Mouse (Mus musculus) c-Kit-positive CD71-positive TER-119-negative erythroid progenitor cells, embryonic 14.5 days (primary cell): ENCODE results near the gene Ccdc185.

Source experiments
- DNase-seq: peaks from one replicate; pipeline ENCODE4 v3.0.0-alpha.2; 2013; ENCODE audit warnings: low read depth

Gene Ccdc185

DNA sequence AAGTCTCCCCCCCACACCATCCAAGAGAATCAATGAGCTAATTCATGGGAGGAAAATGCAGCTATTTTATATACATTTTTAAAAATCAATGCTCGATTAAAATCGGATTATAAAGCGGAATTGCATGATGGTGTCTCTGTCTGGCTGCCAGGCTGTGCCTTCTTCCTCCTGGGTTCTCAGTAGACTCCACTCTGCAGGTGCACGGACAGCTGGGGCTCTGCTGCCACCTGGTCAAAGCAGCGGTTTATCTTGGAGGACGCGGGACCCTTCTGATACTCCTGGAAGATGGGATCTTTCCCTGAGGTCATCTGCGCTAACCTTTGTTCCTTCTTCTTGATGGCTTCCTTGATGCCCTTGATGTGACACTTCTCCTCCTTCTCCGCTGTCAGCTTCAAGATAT lies 1.9 kb downstream of the Ccdc185 start:
- DNase-seq = no peak

DNA sequence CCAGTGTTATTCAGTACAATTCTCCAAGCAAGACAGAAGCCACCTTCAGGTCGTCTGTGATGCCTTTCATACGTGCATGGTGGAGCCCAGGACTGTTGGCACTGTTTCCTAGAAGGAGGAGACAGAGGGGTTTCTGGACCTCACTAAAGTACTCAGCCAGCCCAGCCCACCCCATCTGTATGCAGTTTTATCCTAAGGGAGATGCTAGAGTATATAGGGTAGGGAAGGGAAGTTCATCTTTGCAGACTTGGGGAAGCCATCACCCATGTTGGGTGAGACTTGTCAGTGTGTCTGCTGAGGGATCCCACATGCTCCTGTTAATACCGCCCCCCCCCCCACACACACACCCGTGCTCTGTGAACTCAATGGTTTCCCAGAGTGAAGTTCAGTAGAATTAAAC lies 13.1 kb downstream of the Ccdc185 start:
- DNase-seq = no peak

DNA sequence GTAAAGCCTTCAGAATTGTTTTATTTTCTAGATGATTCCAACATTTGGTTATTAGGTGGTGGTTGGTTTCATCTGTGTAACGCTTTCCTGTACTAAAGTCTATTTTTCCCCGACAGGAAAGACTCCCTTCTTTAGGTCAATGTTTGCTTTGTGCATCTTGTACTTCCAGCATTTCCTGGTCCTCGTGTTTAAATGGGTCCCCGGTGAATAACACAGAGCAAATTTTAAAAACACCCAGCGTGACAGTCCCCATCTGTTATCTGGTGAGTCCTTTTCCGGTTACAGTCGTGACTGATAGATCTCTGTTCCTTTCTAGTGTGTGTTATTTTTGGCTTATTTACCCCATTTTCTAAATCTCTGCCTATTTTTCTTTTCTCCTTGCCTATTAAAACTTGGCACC lies 16.3 kb downstream of the Ccdc185 start:
- no peak for DNase-seq

DNA sequence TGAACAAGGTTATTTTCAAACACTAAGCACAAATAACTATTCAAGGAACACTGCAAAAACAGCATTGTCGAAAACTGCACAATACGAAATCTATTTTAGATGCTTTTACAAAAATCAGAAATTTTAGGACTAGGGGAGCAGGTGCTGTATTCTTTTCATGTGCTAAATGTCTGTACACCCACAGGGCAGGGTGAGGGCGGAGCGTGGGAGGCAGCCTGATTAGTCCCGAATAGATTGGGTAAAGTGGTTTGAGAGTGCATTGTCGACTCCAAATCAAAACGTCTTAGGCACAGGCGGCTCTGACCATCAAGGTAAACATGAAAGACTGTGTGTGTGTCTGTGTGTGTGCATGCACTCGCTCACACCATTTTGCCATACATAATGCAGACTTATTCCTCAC lies 20.0 kb downstream of the Ccdc185 start:
- no peak for DNase-seq

DNA sequence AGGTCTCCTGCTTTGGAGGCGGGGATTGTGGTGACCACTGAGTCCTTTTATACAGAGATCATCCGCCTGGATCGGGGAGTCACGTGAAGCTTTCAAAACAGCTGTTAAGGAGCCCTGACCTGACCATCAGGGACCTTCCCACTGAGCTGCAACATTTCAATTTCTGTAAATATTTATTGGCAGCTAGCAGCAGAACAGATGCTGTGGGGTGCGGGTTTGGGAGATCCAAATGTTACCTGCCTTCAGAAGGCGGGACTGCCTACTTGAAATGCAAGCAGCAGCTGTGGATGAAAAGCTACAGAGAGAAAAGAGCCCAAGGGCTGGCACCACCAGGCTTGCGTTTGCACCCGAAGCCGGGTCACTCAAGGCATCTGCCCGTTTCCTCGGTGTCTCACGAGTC lies 21.4 kb downstream of the Ccdc185 start:
- DNase-seq = no peak

DNA sequence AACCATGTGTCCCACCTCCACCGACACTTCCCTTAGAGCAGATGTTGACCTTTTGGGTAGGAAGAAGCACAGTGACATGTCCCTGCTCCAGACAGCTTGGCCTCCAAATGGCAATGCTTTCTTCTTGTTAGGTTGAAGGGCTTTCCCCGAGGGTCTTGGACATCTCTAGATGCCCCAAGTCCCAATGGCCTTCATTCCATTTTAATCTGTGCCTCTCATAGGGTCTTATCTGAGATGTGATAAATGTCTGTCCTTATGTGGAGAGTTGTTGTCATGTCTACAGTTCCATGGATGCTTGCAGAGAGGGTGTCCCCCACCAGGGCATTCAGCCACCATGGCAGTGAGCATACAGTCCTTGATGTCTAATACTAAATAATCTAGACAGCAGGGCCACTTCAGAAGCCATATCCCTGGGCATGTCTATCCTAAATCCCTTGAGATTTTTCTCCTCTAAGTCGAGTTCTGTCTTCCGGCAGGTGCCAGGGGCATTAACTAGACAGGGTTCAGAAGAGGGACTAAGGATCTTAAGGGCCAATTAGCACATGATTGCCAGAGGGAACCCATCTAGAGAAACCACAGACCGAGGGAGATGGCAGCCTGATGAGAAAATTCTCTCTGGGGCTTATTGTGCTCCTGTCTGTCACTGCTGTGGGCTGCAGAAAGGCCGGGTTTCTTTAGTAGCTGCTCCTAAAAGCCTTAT lies 34.6 kb downstream of the Ccdc185 start:
- no peak for DNase-seq

DNA sequence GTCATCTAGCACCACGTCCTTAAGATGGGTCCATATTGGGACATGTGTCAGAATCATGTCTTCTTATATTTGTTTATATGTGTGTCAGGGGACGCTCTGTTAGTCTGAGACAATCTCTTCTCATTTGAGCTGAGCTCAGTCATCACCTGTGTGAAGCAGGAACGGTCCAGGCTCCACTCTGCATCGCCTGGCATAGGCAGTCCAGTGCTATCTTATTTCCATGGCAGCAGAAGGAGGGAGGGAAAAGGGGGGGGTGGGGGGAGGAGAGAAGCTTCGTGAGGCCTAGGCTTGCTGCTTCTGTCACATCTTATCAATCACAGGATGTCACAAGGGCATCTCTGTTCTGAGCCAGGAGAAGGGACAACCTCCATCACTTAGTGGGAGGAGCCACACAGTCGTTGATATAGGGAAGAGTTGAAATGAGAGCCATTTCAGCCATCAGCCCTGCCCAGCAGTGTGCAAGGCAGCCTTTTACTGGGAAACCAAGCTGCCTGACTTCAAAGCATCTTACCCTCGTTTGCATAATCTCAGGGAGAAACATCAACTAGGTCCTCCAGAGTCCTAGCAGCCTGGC lies 37.5 kb downstream of the Ccdc185 start:
- no peak for DNase-seq

DNA sequence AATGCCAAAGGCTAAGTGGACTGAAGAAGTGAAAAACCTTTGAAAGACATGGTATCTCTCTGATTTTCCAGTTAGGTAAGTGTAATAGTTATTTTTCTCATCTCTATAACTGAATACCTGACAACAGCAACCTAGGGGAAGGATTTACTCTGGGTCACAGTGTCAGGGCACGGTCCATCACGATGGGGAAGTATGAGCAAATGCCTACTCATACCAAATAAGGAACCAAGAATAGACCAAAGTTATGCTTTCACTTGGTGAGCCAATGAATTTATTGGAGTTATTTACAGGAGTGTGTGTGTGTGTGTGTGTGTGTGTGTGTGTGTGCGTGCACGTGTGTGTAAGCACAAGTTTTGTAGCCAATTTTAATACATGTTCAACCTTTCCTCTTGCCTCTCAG lies 41.5 kb downstream of the Ccdc185 start:
- DNase-seq = no peak

DNA sequence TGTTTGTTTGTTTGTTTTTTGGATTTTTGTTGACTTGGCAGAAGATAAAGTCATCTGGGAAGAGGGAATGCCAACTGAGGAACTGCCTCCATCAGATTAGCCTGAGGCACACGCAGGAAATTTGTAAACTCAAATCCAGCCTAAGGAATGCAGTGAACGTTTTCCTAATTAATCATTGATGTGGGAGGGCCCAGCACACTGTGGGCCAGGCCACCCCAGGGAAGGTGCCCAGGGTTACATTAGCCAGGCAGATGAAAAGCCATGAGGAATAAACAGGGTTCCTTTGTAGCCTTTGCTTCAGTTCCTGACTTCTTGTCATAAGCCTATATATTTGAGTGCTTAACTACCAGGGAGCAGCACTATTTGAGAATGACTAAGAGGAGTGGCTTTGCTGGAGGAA lies 44.1 kb downstream of the Ccdc185 start:
- DNase-seq = no peak

DNA sequence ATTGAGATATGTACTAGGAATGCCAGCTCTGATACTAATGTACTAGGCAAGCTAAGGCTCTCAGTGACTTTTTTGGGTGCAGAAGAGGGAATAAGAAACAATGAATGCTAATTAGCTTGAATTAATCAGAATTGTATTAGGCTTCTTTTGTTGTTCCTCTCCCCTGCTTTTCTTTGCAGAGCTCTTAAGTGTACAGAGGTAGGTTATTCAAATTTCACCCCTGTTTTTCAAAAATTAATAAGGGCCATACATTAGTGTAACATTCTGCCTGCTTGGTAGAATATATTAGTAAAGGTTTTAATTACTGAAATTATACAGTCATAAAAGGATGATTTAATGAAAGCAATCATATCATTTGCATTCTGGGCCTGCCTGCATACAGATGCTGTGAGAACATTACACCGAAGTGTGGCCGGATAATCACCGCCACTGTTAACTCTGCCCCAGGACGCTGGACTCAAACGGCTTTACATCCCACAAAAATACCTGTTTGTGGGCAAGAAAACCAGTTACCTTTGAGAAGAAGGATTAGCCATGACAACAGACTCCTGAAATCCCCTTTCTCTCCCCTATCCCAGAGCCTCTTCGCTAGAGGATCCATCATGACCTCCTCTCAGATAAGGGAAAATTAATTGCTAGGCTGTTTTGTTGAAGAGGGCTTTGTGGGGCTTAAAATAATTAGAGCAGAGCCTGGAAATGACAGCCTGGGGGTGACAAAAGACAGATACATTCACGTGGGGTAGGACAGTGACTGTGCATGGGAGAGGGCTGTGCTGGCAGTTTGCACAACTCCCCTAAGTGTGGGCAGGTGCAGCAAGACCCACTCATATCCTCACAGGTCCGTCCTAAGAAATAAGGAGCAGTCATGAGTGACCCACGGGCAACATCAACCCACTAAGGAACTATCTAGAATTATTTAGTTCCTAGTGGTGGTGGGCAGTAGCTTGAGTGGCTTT lies 49.3 kb downstream of the Ccdc185 start:
- DNase-seq = no peak
